Mouse (Mus musculus) adrenal gland, postnatal 14 days (tissue): ENCODE measurements around the gene Mib2. TPM values are rescaled to one million over a fixed set of nuclear protein-coding genes. Genes with fewer than 3 reads are reported as not detected.

ENCODE experiments used
- DNase-seq: peaks from one replicate; pipeline ENCODE4 v3.0.0; 2021; ENCODE audit warnings: mixed read lengths
- total RNA-seq: library from RNA; stranded (reverse); gene quantifications from 2 replicates; pipeline ENCODE4 v1.2.3, GENCODE M21; 2021

The Mib2 gene
- total RNA-seq, 1 experiment from 2014 or later = 38.5 TPM

DNA sequence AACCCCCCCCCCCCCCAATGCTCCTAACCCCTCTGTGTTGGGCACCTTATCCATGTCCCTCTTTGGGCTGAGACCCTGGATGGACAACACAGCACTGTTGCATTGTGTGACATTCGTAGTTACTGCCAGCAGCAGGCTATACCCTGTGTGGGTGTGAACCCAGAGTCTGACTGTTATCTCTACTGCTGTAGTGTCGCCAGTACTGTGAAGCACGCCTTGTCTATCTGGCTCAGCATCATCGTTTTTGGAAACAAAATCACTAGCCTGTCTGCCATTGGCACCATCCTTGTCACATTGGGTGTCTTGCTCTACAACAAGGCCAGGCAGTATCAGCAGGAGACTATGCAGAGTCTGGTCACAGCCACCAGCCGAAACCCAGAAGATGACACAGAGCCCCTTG is 50.7 kb downstream of the Mib2 start:
- DNase-seq = no peak

DNA sequence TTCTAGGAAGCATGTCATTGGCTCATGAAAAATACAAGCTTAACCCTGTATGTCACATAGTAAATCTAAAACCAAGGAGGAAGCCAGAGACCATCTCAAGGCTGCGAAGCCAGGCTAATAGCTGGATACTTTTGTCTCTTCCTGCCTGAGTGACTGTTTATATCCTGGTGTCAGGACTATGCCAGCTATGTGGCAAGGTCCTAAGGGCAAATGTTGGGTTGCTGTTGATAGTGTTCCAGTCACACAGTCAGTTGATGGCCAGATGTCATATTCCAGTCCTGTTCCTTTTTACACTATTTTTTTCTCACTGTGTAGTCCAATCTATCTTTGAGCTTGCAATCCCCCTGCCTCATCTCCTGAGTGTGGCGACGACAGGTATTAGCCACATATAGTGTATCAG is 55.7 kb downstream of the Mib2 start:
- DNase-seq = no peak

DNA sequence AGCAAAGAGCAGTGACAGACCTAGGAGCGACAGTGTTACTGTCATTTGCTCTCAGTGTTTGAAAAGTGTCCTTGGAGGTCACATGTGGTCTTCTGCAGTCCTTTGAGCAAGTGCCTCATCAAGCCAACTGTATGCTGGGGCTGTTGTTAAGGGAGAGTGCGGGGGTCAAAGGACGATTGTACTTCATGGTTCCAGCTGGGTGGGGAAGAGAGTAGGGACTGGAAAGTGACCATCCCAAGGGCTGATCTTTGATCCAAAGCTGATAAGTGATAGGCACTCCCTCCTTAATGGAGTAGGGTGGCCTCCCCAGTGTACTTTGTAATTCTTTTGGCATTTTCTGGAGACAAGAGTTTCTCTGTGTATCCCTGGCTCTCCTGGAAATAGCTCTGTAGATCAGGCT is 57.1 kb downstream of the Mib2 start:
- no peak for DNase-seq

DNA sequence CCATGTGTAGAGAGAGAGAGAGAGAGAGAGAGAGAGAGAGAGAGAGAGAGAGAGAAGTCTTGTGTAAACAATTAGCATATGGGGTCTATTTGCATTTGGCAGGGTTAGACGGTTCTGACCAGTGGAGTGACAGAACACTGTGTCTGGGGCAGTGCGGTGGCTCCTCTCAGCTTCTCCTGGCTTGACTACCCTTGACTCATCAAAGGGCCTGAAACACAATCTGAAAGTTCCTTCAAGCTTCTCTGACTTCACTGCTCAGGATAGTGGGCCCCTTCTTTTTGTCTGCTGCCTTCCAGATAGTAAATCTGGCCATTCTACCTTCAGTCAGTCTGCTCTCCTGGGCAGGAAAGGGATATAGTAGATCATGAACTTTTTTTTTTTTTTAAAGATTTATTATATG is 62.2 kb downstream of the Mib2 start:
- no peak for DNase-seq

DNA sequence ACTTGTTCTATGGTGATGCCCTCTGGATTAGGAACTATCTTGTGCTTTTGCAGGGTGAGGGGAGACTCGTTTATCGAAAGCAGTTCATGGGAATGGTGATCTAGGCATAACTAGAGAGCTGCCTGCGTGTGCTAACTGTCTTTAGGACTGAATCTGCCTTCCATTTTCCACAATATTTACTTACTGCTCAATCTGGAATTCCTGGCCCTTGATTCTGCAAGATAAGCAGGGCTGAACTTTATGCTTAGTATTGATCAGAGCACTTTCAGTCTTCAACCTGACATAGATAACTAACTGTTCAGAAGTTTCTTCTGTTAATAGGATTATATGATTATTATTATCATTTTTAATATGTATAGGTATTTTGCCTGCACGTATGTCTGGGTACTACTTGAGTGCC is 63.9 kb downstream of the Mib2 start:
- no peak for DNase-seq

Other genes with a start within 250 kb of the Mib2 start
- 11.4 and 14.8 TPM in 2 replicates for gene Tmem52, start 200.1 kb downstream of the Mib2 start, total RNA-seq
- 389 and 418 TPM in 2 replicates for gene Gnb1, start 177.8 kb downstream of the Mib2 start, total RNA-seq
- 206 and 214 TPM in 2 replicates for gene Nadk, start 106.8 kb downstream of the Mib2 start, total RNA-seq
- gene Slc35e2, start 67.8 kb downstream of the Mib2 start, total RNA-seq = 25.8 and 30.1 TPM in 2 replicates
- gene Cdk11b, start 44.3 kb downstream of the Mib2 start, total RNA-seq = 56.4 and 59.3 TPM in 2 replicates
- gene Gm10563, start 23.8 kb downstream of the Mib2 start, total RNA-seq = not detected in 2 replicates
- 10.0 and 11.5 TPM in 2 replicates for gene Mmp23, start 15.8 kb downstream of the Mib2 start, total RNA-seq
- 34.8 and 45.9 TPM in 2 replicates for gene Fndc10, start 25.1 kb upstream of the Mib2 start, total RNA-seq
- gene Ssu72, start 35.6 kb upstream of the Mib2 start, total RNA-seq = 94.3 and 97.0 TPM in 2 replicates
- gene Tmem240, start 65.6 kb upstream of the Mib2 start, total RNA-seq = 0.79 and 1.2 TPM in 2 replicates
- 117 and 127 TPM in 2 replicates for gene Atad3a, start 91.9 kb upstream of the Mib2 start, total RNA-seq
- 5.2 and 5.5 TPM in 2 replicates for gene Vwa1, start 105.5 kb upstream of the Mib2 start, total RNA-seq
- 0.79 and 0.82 TPM in 2 replicates for gene Tmem88b, start 116.7 kb upstream of the Mib2 start, total RNA-seq
- not detected in 2 replicates for gene Ankrd65, start 121.2 kb upstream of the Mib2 start, total RNA-seq
- 194 and 200 TPM in 2 replicates for gene Mrpl20, start 133.7 kb upstream of the Mib2 start, total RNA-seq
- 106 and 112 TPM in 2 replicates for gene Ccnl2, start 143.3 kb upstream of the Mib2 start, total RNA-seq
- 136 and 148 TPM in 2 replicates for gene Aurkaip1, start 162.1 kb upstream of the Mib2 start, total RNA-seq
- 40.6 and 44.3 TPM in 2 replicates for gene Mxra8, start 170.5 kb upstream of the Mib2 start, total RNA-seq
- gene Dvl1, start 178.2 kb upstream of the Mib2 start, total RNA-seq = 54.8 and 66.4 TPM in 2 replicates
- gene Tas1r3, start 194.2 kb upstream of the Mib2 start, total RNA-seq = 0.19 and 0.56 TPM in 2 replicates
- 18.4 and 21.6 TPM in 2 replicates for gene Cptp, start 200.2 kb upstream of the Mib2 start, total RNA-seq
- gene Ints11, start 200.3 kb upstream of the Mib2 start, total RNA-seq = 26.4 and 32.5 TPM in 2 replicates
- gene Pusl1, start 222.6 kb upstream of the Mib2 start, total RNA-seq = 30.8 and 33.9 TPM in 2 replicates
- 20.3 and 25.6 TPM in 2 replicates for gene Acap3, start 222.6 kb upstream of the Mib2 start, total RNA-seq